Mouse (Mus musculus): ENCODE measurements around the gene Tbc1d10a.
A peak's percentile ranks its signal among the peaks of the same experiment; 100 is the strongest.

Tbc1d10a gene

DNA sequence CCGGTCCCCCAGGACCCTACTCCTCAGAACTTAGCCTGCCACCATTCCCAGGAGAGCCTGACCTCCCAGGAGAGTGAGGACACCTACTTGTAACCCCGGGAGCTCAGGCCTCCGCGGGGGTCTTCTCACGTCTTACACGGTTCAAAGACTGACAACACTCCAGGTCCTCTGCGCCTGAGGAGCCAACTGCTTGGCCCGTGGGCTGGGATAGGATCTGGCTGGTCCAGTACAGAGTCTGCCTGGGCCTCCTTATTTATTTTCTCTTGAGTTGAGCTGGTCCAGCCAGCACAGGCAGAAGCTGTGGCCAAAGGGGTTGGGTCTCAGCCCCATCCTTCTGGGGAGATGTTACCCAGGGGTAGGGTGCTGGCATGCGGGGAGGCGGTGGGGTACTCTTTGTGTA, 28.5 kb downstream of the Tbc1d10a start:
- DNase-seq (ENCODE audit: low spot score in 2 of 2): no peak

DNA sequence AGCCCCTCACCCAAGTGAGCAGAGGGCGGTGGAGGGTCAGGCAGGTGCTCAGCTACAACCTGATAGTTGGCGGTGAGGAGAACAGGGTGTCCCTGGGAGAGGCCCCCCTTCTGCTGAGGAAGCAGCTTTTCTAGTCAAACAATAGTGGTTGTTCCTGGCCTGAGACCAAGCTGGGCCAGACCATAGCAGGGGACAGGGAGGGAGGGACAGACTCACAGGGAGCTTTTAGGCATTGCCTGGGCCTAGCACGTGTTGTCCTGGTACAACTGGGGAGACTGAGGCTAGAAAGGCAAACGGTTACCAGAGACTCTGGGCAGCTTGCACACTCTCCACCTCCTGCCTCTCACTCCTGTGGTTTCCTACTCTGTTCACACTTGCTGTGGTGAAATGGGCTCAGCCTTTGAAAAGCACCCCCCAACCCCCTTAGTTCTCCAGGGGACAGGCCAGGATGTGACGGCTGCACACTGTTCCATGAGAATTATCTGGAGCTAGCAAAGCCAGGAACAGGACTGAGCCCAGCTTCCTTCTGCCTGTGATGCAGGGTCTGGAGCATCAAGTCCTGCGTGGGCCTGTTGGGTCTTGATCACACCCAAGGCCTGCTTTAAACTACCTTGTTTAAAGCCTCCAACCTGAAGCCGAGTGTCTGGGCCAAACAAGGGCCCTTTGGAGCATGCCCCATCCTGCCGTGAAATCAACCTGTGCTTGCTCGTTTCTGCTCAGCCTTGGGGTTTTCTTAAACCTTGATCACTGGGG, 29.8 kb downstream of the Tbc1d10a start:
- no peak for DNase-seq (ENCODE audit: low spot score in 2 of 2)

DNA sequence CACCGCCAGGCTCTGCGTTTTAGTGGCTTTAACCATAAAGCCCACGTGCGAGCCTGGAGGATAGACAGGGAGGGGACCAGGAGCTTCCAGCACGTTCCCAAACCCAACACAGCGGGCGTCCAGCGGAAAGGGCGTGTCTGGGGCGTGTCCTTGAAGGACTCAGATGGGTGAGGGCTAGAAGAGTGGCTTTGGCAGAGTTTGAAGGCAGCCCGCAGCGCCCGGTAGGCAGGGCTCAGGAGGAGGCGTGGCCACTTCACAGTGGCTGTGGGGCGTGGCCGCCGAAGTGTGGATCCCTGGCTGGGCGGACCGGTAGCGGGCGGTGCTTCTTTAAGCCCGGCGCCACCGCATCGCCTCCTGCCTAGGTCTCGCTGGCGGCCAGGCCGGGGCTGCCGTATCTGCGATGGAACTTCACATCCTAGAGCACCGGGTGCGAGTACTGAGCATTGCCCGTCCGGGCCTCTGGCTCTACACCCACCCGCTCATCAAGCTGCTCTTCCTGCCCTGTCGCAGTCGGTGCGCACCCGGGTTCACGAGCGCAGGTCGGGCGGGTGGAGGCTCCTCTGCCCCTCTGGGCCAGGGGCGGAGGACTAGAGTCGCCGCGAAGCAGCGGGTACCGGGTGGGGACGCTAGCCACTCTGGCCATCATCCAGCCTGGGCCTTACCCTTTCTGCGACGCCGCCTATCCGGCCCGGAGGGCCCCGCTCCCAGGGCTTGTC, 31.5 kb downstream of the Tbc1d10a start, which contains the start of gene Castor1:
Gene Castor1 (plus strand): TSS at position 312 of the 716 bp plus-strand sequence.
- peak; percentile 72 to 73 for DNase-seq (ENCODE audit: low spot score in 2 of 2)

DNA sequence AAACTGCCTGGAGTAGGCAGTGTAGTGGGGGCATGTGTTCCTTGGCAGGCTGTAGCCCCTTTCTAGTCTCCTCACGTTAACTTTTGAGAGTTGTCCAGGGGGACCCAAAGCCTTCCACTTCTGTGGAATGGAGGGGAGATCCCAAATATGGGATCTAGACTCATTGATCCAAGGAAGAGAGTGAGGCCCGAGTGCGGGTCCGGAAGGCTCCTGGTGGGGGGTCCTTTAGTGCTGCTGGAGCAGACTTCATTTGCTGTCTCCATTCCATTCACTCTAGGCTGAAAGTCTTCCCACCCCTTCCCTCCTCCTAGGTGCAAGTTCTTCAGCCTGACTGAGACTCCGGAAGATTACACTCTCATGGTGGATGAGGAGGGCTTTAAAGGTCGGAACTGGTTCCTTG, 32.0 kb downstream of the Tbc1d10a start:
- DNase-seq (ENCODE audit: low spot score in 2 of 2): no peak

DNA sequence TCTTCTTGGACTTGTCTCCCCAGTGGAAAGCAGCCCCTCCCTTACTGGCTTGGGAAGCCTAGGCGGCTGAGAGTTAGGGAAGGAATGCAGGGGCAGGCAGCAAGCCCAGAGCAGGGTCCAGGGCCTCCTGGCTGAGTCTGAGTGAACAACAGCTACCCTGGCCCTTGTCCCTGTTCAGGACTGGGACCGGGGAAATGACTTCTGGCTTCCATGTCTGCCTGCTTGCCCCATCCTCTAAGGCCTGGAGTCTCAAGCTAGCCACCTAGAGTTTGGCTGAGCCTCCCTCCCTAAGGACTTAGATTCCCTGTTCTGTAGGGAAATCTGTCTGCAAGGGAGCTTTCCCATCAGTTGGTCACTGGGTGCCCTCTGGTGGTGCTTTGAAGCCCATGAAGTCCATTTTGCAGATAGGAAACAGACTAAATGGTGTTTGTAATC, 32.7 kb downstream of the Tbc1d10a start:
- no peak for DNase-seq (ENCODE audit: low spot score in 2 of 2)

DNA sequence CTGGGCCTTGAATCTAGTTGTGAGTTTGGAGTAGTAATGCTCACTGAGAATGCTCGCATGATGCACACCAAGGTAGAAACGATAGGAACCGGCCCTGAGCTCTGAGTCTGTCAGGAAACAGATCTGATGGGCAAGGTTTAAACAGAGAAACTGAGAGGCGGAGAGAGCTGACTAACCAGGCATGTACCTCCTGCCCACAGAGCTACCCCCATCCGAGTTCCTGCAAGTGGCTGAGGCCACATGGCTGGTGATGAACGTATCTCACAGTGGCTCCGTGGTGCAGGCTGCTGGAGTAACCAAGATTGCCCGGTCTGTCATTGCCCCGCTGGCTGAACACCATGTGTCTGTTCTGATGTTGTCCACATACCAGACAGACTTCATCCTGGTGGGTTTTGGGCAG, 33.3 kb downstream of the Tbc1d10a start:
- no peak for DNase-seq (ENCODE audit: low spot score in 2 of 2)

DNA sequence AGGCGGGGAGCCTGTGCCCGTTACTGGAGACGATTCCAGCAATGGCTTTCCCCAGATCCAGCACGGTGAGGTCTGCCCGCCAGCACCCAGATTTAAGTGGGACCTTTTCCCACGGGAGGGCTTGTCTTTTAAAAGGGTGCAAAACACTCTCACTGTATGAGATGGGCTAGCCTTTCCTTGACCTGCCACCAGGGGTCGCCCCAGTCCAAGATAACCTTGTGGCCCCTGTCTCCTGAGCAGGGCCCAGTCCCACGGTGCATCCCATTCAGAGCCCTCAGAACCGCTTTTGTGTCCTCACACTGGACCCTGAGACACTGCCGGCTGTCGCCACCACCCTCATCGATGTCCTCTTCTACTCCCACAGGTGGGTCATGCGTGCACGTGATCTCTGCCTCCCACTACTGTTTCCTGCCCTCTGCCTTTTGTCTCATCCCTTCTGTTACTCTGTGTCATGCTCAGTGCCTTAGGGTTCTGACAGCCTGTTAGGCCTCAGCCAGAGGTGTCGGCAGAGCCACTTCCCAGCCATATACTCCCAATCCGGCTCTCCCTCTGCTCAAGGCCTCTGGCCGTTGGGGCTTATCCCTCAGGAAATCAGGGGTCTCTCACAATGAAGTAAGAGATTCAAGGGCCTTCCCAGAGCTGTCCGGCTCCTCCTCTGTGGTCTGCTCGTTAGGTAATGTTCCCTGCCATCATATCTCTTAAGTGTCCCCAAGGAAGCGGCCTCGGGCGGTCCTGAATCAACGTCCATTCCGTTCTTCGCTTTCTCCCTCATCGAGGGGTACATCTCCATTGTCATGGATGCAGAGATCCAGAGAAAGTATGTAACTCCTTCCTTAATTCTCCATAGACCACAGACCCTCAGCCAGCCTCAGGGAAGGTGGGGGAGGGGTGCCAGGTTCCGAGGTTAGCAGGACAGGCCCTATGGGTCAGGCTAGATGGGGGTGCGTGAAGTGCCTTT, 34.1 kb downstream of the Tbc1d10a start:
- DNase-seq (ENCODE audit: low spot score in 2 of 2): peak; percentile 66 to 89

DNA sequence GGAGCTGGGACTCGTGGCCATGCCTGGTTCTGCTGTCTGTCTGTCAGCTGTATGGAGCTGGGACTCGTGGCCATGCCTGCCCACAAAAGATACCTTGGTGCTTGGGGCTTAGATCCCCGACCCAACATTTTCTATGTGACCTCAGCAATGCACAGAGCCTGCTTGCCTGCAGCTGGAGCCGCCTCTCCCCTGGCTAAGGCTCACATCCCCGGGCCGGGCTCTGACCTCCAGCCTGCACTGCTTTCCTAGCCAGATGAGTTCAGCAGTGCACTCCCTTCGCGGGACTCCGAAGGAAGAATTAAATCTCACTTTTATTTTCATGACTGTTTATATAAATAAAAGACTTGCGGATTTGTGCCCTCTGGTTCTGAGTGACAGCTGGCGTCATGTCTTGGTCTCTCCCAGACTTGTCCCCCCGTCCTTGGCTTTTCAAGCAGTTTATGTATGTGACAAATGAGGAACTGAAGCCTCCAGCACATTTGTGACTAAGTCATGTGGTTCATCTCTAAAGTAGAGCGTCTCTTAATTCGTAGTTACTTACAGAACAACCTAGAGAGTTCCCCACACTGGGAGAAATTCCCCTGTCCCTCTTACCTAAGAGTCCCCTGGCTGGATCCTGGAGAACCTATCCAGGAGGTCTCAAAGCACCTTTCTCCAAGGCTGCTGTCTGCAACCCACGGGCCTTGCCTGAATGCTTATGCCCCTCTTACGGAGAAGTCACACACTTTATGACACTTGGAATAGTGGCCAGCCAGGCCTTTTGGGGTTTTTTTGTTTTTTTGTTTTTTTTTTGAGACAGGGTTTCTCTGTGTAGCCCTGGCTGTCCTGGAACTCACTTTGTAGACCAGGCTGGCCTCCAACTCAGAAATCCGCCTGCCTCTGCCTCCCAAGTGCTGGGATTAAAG, 35.7 kb downstream of the Tbc1d10a start:
- no peak for DNase-seq (ENCODE audit: low spot score in 2 of 2)

DNA sequence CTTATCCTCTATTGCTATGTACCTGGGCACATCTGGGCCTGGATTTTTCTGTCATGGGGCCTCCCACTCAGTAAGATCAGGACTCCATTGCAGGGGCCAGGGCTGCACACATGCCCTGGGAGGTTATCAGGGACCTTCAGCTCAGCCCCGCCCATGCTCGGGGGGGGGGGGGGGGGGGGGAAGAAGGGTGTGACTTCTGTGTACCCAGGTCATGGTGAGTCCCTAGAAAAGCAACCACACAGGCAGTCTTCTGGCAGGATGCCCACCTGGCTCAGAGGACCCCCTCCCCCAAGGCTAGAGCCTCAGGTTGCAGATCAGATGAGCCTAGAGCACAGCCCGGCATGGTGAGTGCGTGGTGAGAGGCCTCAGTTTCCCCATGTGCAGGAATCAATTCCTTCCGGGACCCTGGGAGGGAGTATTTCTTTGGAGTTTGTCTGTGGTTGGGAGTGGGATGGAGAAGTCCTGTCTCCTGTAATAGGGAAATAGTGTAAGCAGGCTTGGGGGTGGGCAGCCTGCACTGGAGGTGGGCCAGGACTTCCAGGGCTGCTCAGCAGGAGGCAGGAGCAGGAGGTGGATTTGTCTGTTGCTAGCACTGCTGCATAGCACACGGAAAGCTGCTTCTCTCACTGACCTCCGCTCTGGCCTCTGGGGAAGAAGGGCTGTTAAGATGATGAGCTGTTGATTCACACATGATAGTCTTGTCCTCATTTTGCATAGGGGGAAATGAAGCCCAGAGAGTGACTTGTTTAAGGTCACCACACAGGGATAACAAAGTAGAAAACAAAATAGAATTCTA, 37.0 kb downstream of the Tbc1d10a start:
- no peak for DNase-seq (ENCODE audit: low spot score in 2 of 2)

DNA sequence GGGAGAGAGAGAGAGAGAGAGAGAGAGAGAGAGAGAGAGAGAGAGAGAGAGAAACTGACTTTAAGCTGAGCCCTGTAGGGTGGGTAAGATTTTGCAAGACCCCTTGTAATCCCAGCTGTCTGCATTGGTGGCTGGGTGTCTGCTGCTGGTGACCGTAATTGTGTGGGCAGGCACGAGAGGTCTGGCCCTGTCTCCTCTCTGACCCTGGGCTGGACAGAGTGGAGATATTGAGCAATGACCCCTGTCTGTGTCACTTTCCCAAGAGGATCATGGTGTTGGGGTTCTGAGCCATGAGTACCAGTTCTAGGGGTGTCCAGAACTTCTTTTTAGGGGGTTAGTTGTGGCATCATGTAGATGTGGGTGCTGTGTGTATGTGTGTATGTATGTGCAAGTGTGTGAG, 37.6 kb downstream of the Tbc1d10a start:
- DNase-seq (ENCODE audit: low spot score in 2 of 2): no peak

DNA sequence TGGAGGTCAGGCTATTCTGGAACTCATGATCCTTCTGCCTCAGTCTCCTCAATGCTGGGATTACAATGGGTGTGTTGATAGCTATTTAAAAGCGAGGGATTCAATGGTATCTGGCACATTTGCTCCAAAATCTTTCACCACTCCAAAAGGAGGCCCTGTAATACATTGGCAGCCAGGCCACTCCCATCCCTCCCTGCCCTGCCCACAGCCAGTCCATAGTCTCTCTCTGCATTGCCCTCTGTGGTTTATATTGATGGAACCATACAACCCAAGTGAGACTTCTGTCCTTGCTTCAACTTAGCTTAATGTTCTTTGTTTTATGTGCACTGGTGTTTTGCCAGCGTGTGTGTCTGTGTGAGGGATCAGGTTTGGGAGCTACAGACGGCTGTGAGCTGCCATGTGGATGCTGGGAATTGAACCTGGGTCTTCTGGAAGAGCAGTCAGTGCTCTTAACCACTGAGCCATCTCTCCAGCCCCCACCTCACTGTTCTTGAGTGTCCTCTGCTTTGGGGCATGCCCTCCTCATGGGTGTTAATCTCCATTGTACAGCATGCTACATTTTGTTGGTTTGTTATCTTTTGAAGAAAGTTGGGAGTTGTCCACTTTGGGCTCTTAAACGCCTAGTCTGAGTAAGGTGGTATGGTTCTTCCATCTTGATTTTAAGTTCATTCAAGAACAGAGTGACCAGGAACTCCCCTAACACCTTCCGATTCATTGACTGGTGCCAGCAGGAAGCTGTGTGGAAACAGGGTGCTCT, 40.2 kb downstream of the Tbc1d10a start:
- DNase-seq (ENCODE audit: low spot score in 2 of 2): no peak

DNA sequence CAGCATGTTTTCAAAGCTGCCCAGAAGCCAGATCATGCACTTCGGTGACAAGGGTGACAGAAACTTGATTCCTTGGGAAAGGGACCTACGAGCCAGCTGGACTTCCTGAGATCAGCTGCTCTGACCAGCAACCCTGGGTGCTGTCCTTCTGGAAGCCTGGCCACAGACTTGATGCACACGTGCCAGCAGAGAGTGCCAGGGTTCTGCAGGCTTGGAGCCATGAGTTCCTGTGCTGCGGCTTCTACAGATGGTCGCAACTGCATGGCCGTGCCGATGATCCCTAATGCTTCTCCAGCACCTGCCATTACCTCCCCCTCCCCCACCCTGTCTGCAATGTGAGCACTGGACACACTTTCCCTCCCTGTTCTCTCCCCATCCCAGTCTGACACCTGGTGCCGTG, 41.9 kb downstream of the Tbc1d10a start:
- no peak for DNase-seq (ENCODE audit: low spot score in 2 of 2)

DNA sequence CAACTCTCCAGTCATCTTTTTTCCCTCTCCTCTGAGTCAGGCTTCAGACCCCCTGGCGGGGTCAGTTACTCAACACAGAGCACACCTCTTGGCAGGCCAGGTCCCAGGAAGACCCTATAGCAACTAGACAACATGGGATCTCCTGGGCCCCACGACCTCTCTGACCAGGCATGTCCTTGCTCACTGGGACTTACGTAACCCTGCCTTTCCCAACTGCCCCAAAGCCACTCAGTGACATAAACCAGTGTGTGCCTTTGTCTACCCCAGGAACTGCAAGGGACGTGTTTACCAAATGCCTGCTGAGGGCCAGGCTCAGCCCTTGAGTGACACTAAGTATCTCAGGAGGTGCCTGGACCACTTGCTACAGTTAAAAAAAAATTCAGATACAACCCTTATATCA, 43.3 kb downstream of the Tbc1d10a start:
- DNase-seq (ENCODE audit: low spot score in 2 of 2): no peak

DNA sequence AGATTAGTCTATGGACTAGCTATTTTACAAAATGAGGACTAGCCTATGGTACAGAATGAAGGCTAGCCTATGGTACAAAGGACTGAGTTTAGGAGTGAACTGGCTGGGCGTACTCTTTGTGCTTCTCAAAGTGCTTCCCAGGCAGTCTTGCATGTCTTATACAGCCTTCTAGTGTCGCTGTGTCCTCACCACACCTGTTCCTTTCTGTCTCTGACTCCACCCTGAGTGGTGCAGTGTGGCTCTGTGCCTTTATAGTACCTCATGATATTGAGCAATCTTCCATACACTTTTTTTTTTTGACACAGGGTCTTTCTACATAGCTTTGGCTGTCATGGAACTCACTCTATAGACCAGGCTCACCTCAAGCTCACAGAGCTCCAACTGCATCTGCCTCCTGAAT, 44.8 kb downstream of the Tbc1d10a start:
- no peak for DNase-seq (ENCODE audit: low spot score in 2 of 2)

DNA sequence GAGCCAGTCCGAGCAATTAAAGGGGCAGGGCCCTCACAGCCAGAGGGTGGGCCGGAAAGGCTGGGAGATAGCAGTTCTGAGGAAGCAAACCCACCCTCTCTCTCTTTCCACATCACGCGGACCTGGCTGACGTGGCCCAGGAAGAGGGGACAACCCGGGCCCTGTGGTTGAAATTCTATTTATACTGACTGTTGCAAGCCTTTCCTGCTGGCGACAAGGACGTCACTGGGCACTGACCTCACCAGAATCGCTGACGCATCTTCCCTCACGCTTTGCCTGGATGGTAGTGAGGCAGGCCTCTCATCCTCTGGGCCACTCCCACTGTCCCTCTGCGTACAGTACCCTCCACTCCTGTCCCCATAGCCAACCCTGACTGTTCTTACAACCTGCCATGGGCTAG, 46.1 kb downstream of the Tbc1d10a start:
- DNase-seq (ENCODE audit: low spot score in 2 of 2): no peak

DNA sequence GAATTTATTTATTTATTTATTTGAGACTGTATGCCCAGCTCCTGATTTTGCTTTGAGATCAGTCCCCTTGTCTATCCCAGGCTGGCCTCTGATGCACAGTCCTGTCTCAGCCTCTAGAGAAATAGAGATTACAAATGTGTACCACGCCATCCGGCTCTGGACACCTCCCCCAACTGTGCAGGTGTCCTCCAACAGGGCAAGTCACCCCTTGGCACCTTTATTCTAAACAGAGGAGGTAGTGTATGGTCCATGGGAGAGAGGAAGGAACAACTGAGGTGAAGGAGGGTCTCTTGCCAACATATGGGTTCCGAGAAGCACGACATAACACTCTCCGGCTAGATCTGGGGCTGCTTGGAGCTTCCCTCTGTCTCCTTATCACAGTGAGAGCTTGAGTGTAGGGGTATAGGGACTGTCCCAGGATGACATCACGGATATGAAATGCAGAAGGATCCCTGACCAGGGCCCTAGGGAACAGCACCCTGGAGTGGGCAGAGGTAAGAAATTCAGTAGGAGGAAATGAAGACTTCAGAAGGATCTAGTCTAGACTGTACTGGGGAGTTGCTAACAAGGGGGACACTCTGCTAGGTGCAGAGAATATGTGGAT, 48.6 kb downstream of the Tbc1d10a start:
- DNase-seq (ENCODE audit: low spot score in 2 of 2): no peak

DNA sequence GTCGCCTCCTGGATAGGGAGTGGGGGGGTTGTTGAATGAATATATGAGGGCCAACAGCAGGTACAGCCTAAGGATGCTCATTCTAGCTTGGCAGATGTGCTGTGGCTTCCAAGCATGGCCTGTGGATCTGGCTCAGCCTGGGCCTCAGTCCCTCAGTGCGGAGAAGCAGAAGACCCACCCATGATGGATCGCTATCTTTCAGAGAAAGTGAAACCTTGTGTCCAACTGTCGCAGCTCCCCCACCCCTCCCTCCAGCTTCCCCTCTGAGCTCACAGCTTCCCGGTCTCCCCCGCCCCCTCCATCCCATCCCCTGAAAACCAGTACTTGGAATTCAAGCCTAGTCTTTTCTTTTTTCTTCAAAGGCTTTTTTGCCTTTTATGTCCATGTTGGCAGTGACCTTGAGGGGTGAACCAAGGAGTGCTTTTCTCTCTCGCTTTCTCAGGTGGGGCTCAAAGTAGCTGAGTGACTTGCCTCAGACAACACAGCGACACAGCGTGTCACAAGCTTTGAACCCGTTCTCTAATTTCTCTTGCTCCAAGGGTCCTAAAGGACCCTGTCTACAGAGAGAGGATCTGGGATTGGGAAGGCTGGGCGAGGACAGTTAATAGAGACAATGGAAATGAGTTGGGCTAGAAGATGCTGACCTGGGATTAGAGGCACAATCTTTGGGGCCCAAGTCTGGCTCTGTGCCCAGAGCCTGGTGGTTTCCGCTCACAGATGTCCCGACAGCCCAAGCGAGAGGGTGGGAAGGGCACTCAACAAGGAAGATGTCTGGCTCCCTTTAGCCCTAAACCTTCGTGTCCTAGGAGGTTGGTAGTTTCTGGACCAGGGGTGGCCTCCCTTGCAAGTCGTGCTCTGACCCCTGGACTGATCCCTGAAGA, 49.3 kb downstream of the Tbc1d10a start, which contains the start of gene Osm:
Gene Osm (plus strand): TSS at position 756 of the 881 bp plus-strand sequence.
- peak in 1 of 2 experiments; percentile 32 for DNase-seq (ENCODE audit: low spot score in 2 of 2)

DNA sequence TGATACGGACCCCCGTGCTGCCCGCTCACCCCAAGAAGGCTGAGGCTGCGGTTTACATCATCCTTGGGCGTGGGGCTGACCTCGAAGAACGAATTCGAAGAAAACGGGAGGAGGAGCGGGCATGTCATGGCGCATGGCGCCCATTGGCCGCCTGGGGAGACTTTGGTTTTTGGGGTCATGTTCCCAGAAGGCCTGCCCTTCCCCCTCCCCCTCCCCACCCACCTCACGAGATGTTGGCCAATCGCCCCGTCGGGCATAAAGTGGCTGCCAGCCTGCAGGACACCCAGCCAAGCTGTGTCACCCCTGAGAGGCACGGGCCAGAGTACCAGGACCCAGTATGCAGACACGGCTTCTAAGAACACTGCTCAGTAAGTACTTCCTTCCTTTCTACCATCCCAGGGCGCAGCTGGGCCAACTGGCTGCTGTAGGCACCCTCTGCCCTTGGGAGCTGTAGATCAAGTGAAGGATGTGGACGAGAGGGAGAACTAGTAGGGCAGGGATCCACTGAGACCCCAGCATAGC, 50.0 kb downstream of the Tbc1d10a start:
- no peak for DNase-seq (ENCODE audit: low spot score in 2 of 2)
